Mouse (Mus musculus) left cerebral cortex, adult 9 months (tissue): ENCODE measurements around the gene Zfp467.

ENCODE experiments used
- DNase-seq, 2 experiments: peaks; one replicate each; pipeline ENCODE4 v3.0.0; 2022; ENCODE audit warnings: low spot score in 2 of 2

Gene Zfp467

GRCm38 (mm10) chr6:48445181-48446101 lies at the start of gene Zfp467:
Gene Zfp467, minus strand, starts transcription at chr6:48445825.
- peak in 1 of 2 experiments; percentile 40 for DNase-seq

GRCm38 (mm10) chr6:48493136-48493730 lies 47.6 kb upstream of the Zfp467 start:
- DNase-seq, result no peak

GRCm38 (mm10) chr6:48491361-48491760 lies 45.7 kb upstream of the Zfp467 start:
- no peak for DNase-seq

GRCm38 (mm10) chr6:48489741-48490140 lies 44.1 kb upstream of the Zfp467 start:
- peak in 1 of 2 experiments; percentile 12 for DNase-seq

GRCm38 (mm10) chr6:48487747-48488725 lies 42.4 kb upstream of the Zfp467 start:
- no peak for DNase-seq

- DNase-seq, result no peak
Observed at GRCm38 (mm10) chr6:48482501-48482900, 36.9 kb upstream of the Zfp467 start.

- DNase-seq, result peak in 1 of 2 experiments; percentile 25
Observed at GRCm38 (mm10) chr6:48478446-48478845, 32.8 kb upstream of the Zfp467 start.

GRCm38 (mm10) chr6:48470739-48471138 lies 25.1 kb upstream of the Zfp467 start:
- no peak for DNase-seq

- DNase-seq, result no peak
Observed at GRCm38 (mm10) chr6:48467490-48467889, 21.9 kb upstream of the Zfp467 start.

GRCm38 (mm10) chr6:48466715-48467114 lies 21.1 kb upstream of the Zfp467 start:
- no peak for DNase-seq

- peak; percentile 25 to 60 for DNase-seq
Observed at GRCm38 (mm10) chr6:48464966-48465679, 19.5 kb upstream of the Zfp467 start.

GRCm38 (mm10) chr6:48452771-48453170 lies 7.1 kb upstream of the Zfp467 start:
- DNase-seq, result no peak

GRCm38 (mm10) chr6:48452151-48452550 lies 6.5 kb upstream of the Zfp467 start:
- no peak for DNase-seq

GRCm38 (mm10) chr6:48448527-48448926 lies 2.9 kb upstream of the Zfp467 start:
- no peak for DNase-seq

GRCm38 (mm10) chr6:48447929-48448328 lies 2.3 kb upstream of the Zfp467 start, which contains the start of gene Sspo:
Gene Sspo, plus strand, starts transcription at chr6:48448229.
- DNase-seq, result no peak

GRCm38 (mm10) chr6:48446896-48447295 lies 1.3 kb upstream of the Zfp467 start:
- DNase-seq, result no peak

GRCm38 (mm10) chr6:48446256-48446655 lies 631 bp upstream of the Zfp467 start:
- DNase-seq, result no peak

- DNase-seq, result peak in 1 of 2 experiments; percentile 44
Observed at GRCm38 (mm10) chr6:48444310-48445180, 1.1 kb downstream of the Zfp467 start.

- peak; percentile 85 to 88 for DNase-seq
Observed at GRCm38 (mm10) chr6:48443592-48444309, 1.9 kb downstream of the Zfp467 start.
